Mouse (Mus musculus) liver, embryonic 16.5 days (tissue): ENCODE measurements around the gene Exd2. TPM values are rescaled to one million over a fixed set of nuclear protein-coding genes. Genes with fewer than 3 reads are reported as not detected.

ENCODE experiments used
- ATAC-seq: fragments of 200-750 bp; cut with Nextera tagmentation; 2 replicates; pipeline ENCODE4 v1.8.0; 2017; ENCODE audit warnings: low read depth, mild to moderate bottlenecking, moderate number of reproducible peaks, moderate library complexity
- H3K27ac ChIP-seq: fragments of 300-500 bp; sonication (generic); 2 replicates; pipeline ENCODE4 v1.5.1; 2014; ENCODE audit warnings: mild to moderate bottlenecking, low read length
- H3K27me3 ChIP-seq: fragments of 300-500 bp; sonication (generic); 2 replicates; pipeline ENCODE4 v1.6.1; 2014; ENCODE audit warnings: low read depth, low read length, mixed read lengths; ENCODE audit not compliant: control insufficient read depth, insufficient read depth
- H3K36me3 ChIP-seq: fragments of 300-500 bp; sonication (generic); 2 replicates; pipeline ENCODE4 v1.6.1; 2014; ENCODE audit warnings: mild to moderate bottlenecking; ENCODE audit not compliant: control insufficient read depth, insufficient read depth
- H3K4me1 ChIP-seq: fragments of 300-500 bp; sonication (generic); 2 replicates; pipeline ENCODE4 v1.6.1; 2014; ENCODE audit warnings: low read depth, low read length, mixed read lengths; ENCODE audit not compliant: control insufficient read depth
- H3K4me2 ChIP-seq: fragments of 300-500 bp; sonication (generic); 2 replicates; pipeline ENCODE4 v1.6.1; 2014; ENCODE audit warnings: low read depth, low read length, mixed read lengths
- H3K4me3 ChIP-seq: fragments of 300-500 bp; sonication (generic); 2 replicates; pipeline ENCODE4 v1.5.1; 2014; ENCODE audit warnings: low read depth, mild to moderate bottlenecking, low read length
- H3K9ac ChIP-seq: fragments of 300-500 bp; sonication (generic); 2 replicates; pipeline ENCODE4 v1.6.1; 2014; ENCODE audit warnings: low read depth, low read length
- H3K9me3 ChIP-seq: fragments of 300-500 bp; sonication (generic); replicated peaks from 2 replicates; pipeline ENCODE4 v1.6.1; 2016; ENCODE audit warnings: low read length; ENCODE audit not compliant: control insufficient read depth
- WGBS: fragments of 180-500 bp; shearing (Covaris S2); extraction: QIAGEN DNeasy Blood & Tissue Kit; methylation state at CpG from one replicate; pipeline ENCODE4 v1.1.7; 2014; ENCODE audit not compliant: insufficient replicate concordance; 5-methylcytosine and 5-hydroxymethylcytosine counted together
- polyA plus RNA-seq: library from polyadenylated mRNA; unstranded; fragments of >200 nt; fragmentation: Nextera tagmentation; extraction: Ambion mirVana; gene quantifications from 2 replicates; pipeline ENCODE4 v1.2.1, GENCODE M21; 2015

Exd2 gene
- polyA plus RNA-seq, 1 experiment from 2014 or later, result 7.1 TPM

DNA sequence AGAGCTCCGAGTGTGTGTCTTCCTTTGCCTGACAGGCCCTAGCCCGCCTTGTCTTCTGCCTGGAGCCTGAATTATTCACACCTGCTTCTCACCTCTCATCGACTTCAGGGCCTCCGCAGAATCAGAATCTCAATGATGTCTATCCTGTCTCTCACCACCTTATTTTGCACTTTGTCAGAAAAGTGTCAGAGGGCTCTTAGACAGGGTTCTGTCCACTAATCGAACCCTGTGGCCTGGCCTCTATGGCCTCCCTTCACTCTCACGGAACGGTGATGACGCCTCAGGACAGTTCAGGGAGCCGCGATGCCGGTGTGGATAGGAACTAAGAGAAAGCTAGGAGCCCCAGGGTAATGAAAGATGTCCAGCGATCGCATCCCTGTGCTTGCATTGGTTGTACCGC is 55.1 kb downstream of the Exd2 start, which contains the start of gene Galnt16:
Galnt16 (plus strand) TSS at position 301 of the 400 bp plus-strand sequence.
- Histone ChIP-seq H3K36me3 (no peaks in the 10 kb centered on the region), H3K4me1 (no peaks in the 10 kb centered on the region), H3K4me2 (peak within 1 kb of the TSS; percentile 45), H3K27ac (no peak within 1 kb of the TSS), H3K9me3 (no peaks in the 10 kb centered on the region), H3K4me3 (peak within 1 kb of the TSS; percentile 36), H3K9ac (no peak within 1 kb of the TSS), H3K27me3 (peaks cover 61% of the 10 kb centered on the region)
- WGBS, result 6% methylated on average over 14 of the region's 14 CpGs
- no peak for ATAC-seq

DNA sequence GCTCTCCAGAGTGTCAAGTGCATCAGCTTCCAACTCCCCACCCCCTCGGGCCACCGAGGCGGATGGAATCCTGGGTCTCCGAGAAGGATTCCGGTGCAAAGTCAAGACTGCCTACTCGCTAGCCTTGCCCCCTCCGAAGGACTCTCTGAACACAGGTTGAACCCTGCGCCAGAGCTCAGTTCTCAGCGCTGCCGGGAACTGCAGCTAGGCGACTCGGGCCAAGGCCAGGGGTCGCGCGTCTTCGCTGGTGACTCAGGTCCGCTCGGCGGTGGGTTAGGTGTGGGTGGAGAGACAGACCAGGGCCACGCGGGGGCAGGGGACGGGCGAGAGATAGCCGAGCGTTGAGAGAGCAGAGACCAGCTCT is 55.5 kb downstream of the Exd2 start:
- no peaks in the 10 kb centered on the region for H3K9me3 ChIP-seq
- H3K9ac ChIP-seq, result no peak overlapping the region
- peak overlapping the region; percentile 36 for H3K4me3 ChIP-seq
- ATAC-seq, result no peak
- no peaks in the 10 kb centered on the region for H3K4me1 ChIP-seq
- H3K27ac ChIP-seq, result no peak overlapping the region
- WGBS, result under 1% methylated on average over 25 of the region's 25 CpGs
- H3K27me3 ChIP-seq, result peaks cover 61% of the 10 kb centered on the region
- no peaks in the 10 kb centered on the region for H3K36me3 ChIP-seq
- H3K4me2 ChIP-seq, result peak overlapping the region; percentile 45

DNA sequence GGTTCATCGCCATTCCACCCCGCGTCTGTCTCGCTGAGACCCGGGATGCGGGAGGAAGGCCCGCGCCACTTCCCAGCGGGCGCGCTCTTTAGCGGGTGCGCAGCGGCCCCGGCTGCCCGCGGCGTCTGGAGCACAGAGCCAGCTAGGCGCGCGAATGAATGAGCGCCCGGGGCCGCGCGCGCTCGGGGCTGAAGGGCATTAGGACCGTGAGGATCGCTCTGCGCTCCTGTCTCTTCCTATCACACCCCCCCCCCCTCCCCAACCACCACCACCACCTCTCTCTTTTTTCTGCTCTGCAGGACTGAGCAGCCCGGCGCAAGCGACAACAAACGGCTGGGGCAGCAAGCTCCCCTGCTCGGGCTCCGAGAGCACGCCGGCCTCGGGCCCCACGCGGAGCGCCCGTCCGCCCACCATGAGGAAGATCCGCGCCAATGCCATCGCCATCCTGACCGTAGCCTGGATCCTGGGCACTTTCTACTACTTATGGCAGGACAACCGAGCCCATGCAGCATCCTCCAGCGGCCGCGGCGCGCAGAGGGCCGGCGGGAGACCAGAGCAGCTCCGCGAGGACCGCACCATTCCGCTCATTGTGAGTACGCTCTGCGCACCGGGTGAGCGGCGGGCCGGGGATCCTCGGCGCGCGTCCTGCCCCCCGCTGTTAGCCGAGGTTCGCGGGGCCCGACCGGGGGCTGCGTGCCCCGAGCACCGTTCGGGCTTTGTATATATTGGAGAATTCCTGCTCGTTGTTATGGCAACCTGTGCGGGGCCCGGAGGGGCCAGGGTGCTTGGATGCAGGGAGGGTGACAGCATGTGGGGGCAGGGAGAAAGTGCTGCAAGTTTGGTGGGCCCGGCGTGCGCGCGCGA is 56.1 kb downstream of the Exd2 start:
- no peaks in the 10 kb centered on the region for H3K36me3 ChIP-seq
- WGBS, result 1% methylated on average over 90 of the region's 90 CpGs
- peak overlapping the region; percentile 36 for H3K4me3 ChIP-seq
- H3K27ac ChIP-seq, result no peak overlapping the region
- peak overlapping the region; percentile 45 for H3K4me2 ChIP-seq
- ATAC-seq, result no peak
- peaks cover 61% of the 10 kb centered on the region for H3K27me3 ChIP-seq
- H3K4me1 ChIP-seq, result no peaks in the 10 kb centered on the region
- no peak overlapping the region for H3K9ac ChIP-seq
- no peaks in the 10 kb centered on the region for H3K9me3 ChIP-seq

DNA sequence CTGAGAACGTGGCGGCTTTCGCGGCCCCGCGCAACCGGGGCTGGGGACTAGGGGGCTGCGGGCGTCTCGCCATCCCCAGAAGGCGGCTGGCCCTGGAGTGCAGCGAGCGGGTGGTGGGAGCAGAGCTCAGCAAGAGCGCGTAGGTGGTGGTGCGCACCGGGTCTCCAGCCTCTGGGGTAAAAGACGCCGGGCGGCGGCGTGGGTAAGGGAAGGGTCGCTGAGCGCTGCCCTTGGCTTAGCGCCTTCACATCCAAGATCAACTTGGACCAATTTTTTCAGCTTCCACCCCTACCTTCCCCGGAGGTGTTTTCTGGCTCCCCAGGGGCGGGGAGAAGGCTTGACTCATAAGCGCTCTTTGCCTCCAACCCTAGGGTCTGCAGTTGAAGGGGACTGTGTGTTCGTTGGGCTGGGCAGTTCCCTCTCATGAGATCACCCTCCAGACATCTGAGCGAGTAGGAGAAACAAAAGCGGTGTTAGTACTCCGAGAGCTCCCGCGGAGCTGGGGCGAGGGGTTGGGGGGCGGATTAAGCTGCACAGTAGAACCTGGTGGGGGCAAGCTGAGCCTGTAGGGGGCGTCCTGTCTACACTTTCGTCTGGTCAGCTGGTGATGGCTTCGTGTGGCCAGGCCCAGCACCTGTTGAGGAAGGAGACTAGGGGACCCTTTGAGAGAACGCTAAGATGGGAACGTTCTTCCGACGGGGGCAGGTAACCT is 56.9 kb downstream of the Exd2 start:
- Histone ChIP-seq H3K9ac (no peak overlapping the region), H3K4me3 (peak overlapping the region; percentile 36), H3K4me1 (no peaks in the 10 kb centered on the region), H3K4me2 (peak overlapping the region; percentile 45), H3K9me3 (no peaks in the 10 kb centered on the region), H3K27ac (no peak overlapping the region), H3K27me3 (peaks cover 61% of the 10 kb centered on the region), H3K36me3 (no peaks in the 10 kb centered on the region)
- 2% methylated on average over 43 of the region's 43 CpGs for WGBS
- ATAC-seq, result no peak

DNA sequence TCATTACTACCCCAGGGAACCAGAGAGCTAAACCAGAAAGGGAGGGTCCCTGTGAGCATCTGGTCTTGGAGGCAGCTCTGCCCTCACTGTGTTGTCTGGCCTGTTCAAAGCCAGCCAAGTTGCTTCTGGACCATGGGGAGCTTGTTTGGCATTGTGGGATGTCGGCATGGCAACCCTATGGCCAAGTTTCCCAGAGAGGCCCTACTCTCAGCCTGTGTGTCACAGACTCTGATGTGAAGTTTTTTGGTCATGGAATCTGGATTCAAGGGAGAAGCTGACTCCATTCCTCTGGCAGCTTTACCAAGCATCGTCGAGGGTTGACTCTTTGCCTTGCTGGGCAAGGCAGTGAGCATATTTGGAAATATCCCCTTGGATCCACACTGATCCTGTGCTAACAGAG is 59.1 kb downstream of the Exd2 start:
- WGBS, result 33% methylated on average over 3 of the region's 3 CpGs
- no peak overlapping the region for H3K27ac ChIP-seq

DNA sequence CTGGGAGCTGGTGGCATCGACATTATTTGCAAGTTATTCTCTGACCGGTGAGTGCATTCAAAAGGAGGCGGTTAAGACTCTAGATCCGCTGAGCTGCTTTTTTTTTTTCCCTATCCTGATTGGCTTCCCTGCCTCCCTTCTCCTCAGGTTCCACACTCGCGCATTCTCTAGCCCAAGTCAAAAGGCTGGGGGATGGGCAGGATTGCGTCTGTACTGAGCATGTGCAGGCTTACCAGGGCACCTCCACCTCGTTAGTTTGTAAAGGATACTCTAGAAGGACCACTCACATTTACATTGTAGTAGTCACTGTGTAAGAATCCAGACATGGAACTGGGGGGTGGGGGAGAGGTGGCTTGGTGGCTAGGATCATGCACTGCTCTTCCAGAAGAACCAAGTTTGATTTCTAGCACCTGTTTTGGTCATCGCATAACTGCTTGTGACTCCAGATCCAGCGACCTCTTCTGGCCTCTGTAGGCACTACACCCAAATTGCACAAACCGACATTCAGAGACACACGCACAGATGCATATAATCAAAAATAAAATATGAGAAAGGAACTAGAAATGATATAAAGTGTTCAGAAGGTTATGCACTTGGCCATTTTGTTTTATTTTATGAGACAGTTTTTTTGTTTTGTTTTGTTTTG is 61.5 kb downstream of the Exd2 start:
- no peak for ATAC-seq
- WGBS, result 31% methylated on average over 12 of the region's 12 CpGs
- no peak overlapping the region for H3K4me3 ChIP-seq
- no peak overlapping the region for H3K4me2 ChIP-seq
- peaks cover 30% of the 10 kb centered on the region for H3K27me3 ChIP-seq
- H3K4me1 ChIP-seq, result no peaks in the 10 kb centered on the region
- H3K9me3 ChIP-seq, result no peaks in the 10 kb centered on the region
- no peak overlapping the region for H3K9ac ChIP-seq
- no peaks in the 10 kb centered on the region for H3K36me3 ChIP-seq
- H3K27ac ChIP-seq, result no peak overlapping the region

More for the DNA sequence above, 59.1 kb downstream of the Exd2 start:
- no peaks in the 10 kb centered on the region for H3K36me3 ChIP-seq
- ATAC-seq, result no peak
- no peak overlapping the region for H3K4me3 ChIP-seq
- H3K4me2 ChIP-seq, result no peak overlapping the region
- no peaks in the 10 kb centered on the region for H3K4me1 ChIP-seq
- H3K9ac ChIP-seq, result no peak overlapping the region
- peaks cover 54% of the 10 kb centered on the region for H3K27me3 ChIP-seq
- H3K9me3 ChIP-seq, result no peaks in the 10 kb centered on the region

DNA sequence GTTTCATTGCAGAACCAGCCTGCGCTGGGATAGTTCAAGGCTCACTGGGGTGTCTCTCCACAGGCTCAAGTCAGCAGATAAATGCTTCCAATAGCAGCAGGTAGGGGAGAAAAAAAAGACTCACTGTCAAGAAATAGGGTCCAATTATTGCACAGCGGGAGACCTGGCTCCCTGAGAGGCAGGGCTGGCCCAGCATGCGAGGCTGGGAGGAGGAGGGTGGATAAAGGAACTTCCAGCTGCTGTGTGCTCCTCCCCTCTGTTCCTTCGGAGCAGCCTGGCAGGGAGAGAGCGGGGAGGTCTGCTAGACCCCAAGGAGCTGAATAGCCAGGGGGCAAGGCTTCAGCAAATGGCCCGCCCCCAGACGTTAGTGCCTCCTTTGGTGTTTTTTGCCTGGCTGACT is 62.6 kb downstream of the Exd2 start:
- WGBS, result 29% methylated on average over 7 of the region's 7 CpGs
- H3K4me2 ChIP-seq, result no peak overlapping the region
- H3K9ac ChIP-seq, result no peak overlapping the region
- H3K4me3 ChIP-seq, result no peak overlapping the region
- H3K36me3 ChIP-seq, result no peaks in the 10 kb centered on the region
- H3K27ac ChIP-seq, result no peak overlapping the region
- H3K9me3 ChIP-seq, result no peaks in the 10 kb centered on the region
- no peak for ATAC-seq
- H3K27me3 ChIP-seq, result peaks cover 18% of the 10 kb centered on the region
- no peaks in the 10 kb centered on the region for H3K4me1 ChIP-seq

DNA sequence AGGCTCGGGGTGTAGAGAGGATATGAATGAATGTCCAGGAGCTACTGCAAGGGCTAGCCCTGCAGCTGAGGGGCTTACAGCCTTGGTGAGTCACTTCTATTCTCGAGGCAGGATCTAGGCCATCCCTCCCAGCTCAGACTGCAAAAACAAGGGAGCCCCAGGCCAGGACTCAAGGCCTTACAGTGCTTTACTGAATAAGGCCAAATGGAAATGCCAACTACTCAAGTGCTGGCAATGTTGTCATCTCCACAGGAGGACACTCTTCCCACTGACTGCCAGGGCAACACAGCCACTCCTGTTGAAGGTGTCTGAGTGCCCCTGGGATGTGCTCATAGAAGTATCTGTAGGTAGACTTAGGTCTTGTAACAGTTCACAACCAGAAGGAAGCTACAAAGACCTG is 63.6 kb downstream of the Exd2 start:
- H3K9me3 ChIP-seq, result no peaks in the 10 kb centered on the region
- no peaks in the 10 kb centered on the region for H3K4me1 ChIP-seq
- H3K36me3 ChIP-seq, result no peaks in the 10 kb centered on the region
- WGBS, result 43% methylated on average over 2 of the region's 2 CpGs
- H3K27me3 ChIP-seq, result peaks cover 8% of the 10 kb centered on the region
- no peak overlapping the region for H3K4me2 ChIP-seq
- ATAC-seq, result no peak
- no peak overlapping the region for H3K4me3 ChIP-seq
- H3K27ac ChIP-seq, result no peak overlapping the region
- no peak overlapping the region for H3K9ac ChIP-seq
